Mouse (Mus musculus): Measurements from ENCODE around the gene Gm3880. TPM values are rescaled to one million over a fixed set of nuclear protein-coding genes. Genes with fewer than 3 reads are reported as not detected.

Gene Gm3880
- polyA plus RNA-seq (2017; shearing (Covaris generic)), result not detected

GRCm38 (mm10) chrX:102686872-102687271, at the start of gene Gm3880:
Gene Gm3880 (minus strand): TSS chrX:102686972.

GRCm38 (mm10) chrX:102707535-102707934, 20.8 kb upstream of the Gm3880 start, which contains the start of the genes Gm9112 and Dmrtc1b:
Gene Gm9112 (minus strand): TSS chrX:102707635.
Gene Dmrtc1b (plus strand): TSS chrX:102707865.

GRCm38 (mm10) chrX:102643823-102644572, 42.8 kb downstream of the Gm3880 start, which contains the start of gene Phka1:
Gene Phka1 (minus strand): TSS chrX:102644246.

Other genes with a start within 250 kb of the Gm3880 start
- 24.4 TPM for gene Hdac8, start 181.6 kb downstream of the Gm3880 start, polyA plus RNA-seq (2017; shearing (Covaris generic))
- 0.13 TPM for gene Phka1, start 42.7 kb downstream of the Gm3880 start, polyA plus RNA-seq (2017; shearing (Covaris generic))
- not detected for gene Gm9112, start 20.7 kb upstream of the Gm3880 start, polyA plus RNA-seq (2017; shearing (Covaris generic))
- not detected for gene Dmrtc1b, start 20.9 kb upstream of the Gm3880 start, polyA plus RNA-seq (2017; shearing (Covaris generic))
- gene Dmrtc1c1, start 116.0 kb upstream of the Gm3880 start, polyA plus RNA-seq (2017; shearing (Covaris generic)), result not detected
- gene Dmrtc1c2, start 167.6 kb upstream of the Gm3880 start, polyA plus RNA-seq (2017; shearing (Covaris generic)), result not detected
- gene 1700031F05Rik, start 181.0 kb upstream of the Gm3880 start, polyA plus RNA-seq (2017; shearing (Covaris generic)), result not detected
- not detected for gene Dmrtc1a, start 221.7 kb upstream of the Gm3880 start, polyA plus RNA-seq (2017; shearing (Covaris generic))
- not detected for gene 1700011M02Rik, start 221.9 kb upstream of the Gm3880 start, polyA plus RNA-seq (2017; shearing (Covaris generic))
- gene 1700018G05Rik, start 241.4 kb upstream of the Gm3880 start, polyA plus RNA-seq (2017; shearing (Covaris generic)), result not detected